Mouse (Mus musculus) kidney, embryonic 14.5 days (tissue): ENCODE measurements around the gene Degs2. TPM values are rescaled to one million over a fixed set of nuclear protein-coding genes. Genes with fewer than 3 reads are reported as not detected.

Source experiments
- ATAC-seq: fragments of 200-750 bp; cut with Nextera tagmentation; 2 replicates; pipeline ENCODE4 v1.8.0; 2017; ENCODE audit warnings: moderate number of reproducible peaks, mild to moderate bottlenecking, moderate TSS enrichment, moderate library complexity; ENCODE audit not compliant: low FRiP score, low TSS enrichment
- H3K27ac ChIP-seq: fragments of 300-500 bp; sonication (generic); 2 replicates; pipeline ENCODE4 v1.5.1; 2014; ENCODE audit warnings: low read depth, mild to moderate bottlenecking, low read length, moderate library complexity, mixed read lengths
- H3K27me3 ChIP-seq: fragments of 300-500 bp; sonication (generic); 2 replicates; pipeline ENCODE4 v1.6.1; 2014; ENCODE audit warnings: mild to moderate bottlenecking, low read length; ENCODE audit not compliant: control insufficient read depth, insufficient read depth
- H3K36me3 ChIP-seq: fragments of 300-500 bp; sonication (generic); 2 replicates; pipeline ENCODE4 v1.6.1; 2014; ENCODE audit warnings: low read length, mixed read lengths; ENCODE audit not compliant: control insufficient read depth, insufficient read depth
- H3K4me1 ChIP-seq: fragments of 300-500 bp; sonication (generic); 2 replicates; pipeline ENCODE4 v1.6.1; 2014; ENCODE audit warnings: low read length, mixed read lengths; ENCODE audit not compliant: control insufficient read depth, insufficient read depth
- H3K4me2 ChIP-seq: fragments of 300-500 bp; sonication (generic); replicated peaks from 2 replicates; pipeline ENCODE4 v1.6.1; 2014; ENCODE audit warnings: low read depth, mild to moderate bottlenecking, low read length
- H3K4me3 ChIP-seq: fragments of 300-500 bp; sonication (generic); 2 replicates; pipeline ENCODE4 v1.5.1; 2014; ENCODE audit warnings: mild to moderate bottlenecking, low read length
- H3K9ac ChIP-seq: fragments of 300-500 bp; sonication (generic); 2 replicates; pipeline ENCODE4 v1.6.1; 2014; ENCODE audit warnings: low read depth, mild to moderate bottlenecking, low read length, moderate library complexity
- H3K9me3 ChIP-seq: fragments of 300-500 bp; sonication (generic); 2 replicates; pipeline ENCODE4 v1.6.1; 2016; ENCODE audit warnings: low read length; ENCODE audit not compliant: control insufficient read depth
- WGBS: fragments of 180-500 bp; shearing (Covaris S2); extraction: QIAGEN DNeasy Blood & Tissue Kit; methylation state at CpG from one replicate; pipeline ENCODE4 v1.1.7; 2014; 5-methylcytosine and 5-hydroxymethylcytosine counted together
- polyA plus RNA-seq: library from polyadenylated mRNA; unstranded; fragments of >200 nt; fragmentation: Nextera tagmentation; extraction: Ambion mirVana; gene quantifications from 2 replicates; pipeline ENCODE4 v1.2.1, GENCODE M21; 2014

The Degs2 gene
- polyA plus RNA-seq, 1 experiment from 2014 or later = 7.3 TPM

GRCm38 (mm10) chr12:108651053-108651660 lies 51.0 kb downstream of the Degs2 start:
- peaks cover 66% of the 10 kb centered on the region for H3K36me3 ChIP-seq
- H3K27me3 ChIP-seq = no peaks in the 10 kb centered on the region
- H3K9me3 ChIP-seq = no peaks in the 10 kb centered on the region
- H3K9ac ChIP-seq = no peak overlapping the region
- no peaks in the 10 kb centered on the region for H3K4me1 ChIP-seq
- no peak overlapping the region for H3K4me2 ChIP-seq
- no peak overlapping the region for H3K27ac ChIP-seq
- 63% methylated on average over 7 of the region's 7 CpGs for WGBS
- no peak overlapping the region for H3K4me3 ChIP-seq
- ATAC-seq = no peak

- Histone ChIP-seq H3K9me3 (no peaks in the 10 kb centered on the region), H3K27me3 (no peaks in the 10 kb centered on the region), H3K4me1 (no peaks in the 10 kb centered on the region), H3K4me2 (no peak overlapping the region), H3K27ac (no peak overlapping the region), H3K4me3 (no peak overlapping the region), H3K9ac (no peak overlapping the region), H3K36me3 (peaks cover 45% of the 10 kb centered on the region)
- peak; percentile 61; the same call in 1 of the 2 replicates for ATAC-seq
These were observed 54.3 kb downstream of the Degs2 start for GRCm38 (mm10) chr12:108647784-108648183.

- 94% methylated on average over 1 of the region's 1 CpGs for WGBS
- Histone ChIP-seq H3K9me3 (no peaks in the 10 kb centered on the region), H3K4me3 (no peak overlapping the region), H3K9ac (no peak overlapping the region), H3K36me3 (peaks cover 31% of the 10 kb centered on the region), H3K27ac (no peak overlapping the region), H3K4me2 (no peak overlapping the region), H3K27me3 (no peaks in the 10 kb centered on the region), H3K4me1 (0 out of 2 replicates have a peak, but pooled peaks cover 7% of the 10 kb centered on the region)
- ATAC-seq = no peak
These were observed 55.9 kb downstream of the Degs2 start for GRCm38 (mm10) chr12:108646234-108646633.

- H3K9ac ChIP-seq = no peak overlapping the region
- H3K27ac ChIP-seq = 0 out of 2 replicates have a peak overlapping the region, but pooled peaks have one; percentile 6
- peak; percentile 83; the same call in 1 of the 2 replicates for ATAC-seq
- H3K4me1 ChIP-seq = 0 out of 2 replicates have a peak, but pooled peaks cover 7% of the 10 kb centered on the region
- no peak overlapping the region for H3K4me3 ChIP-seq
- no peaks in the 10 kb centered on the region for H3K27me3 ChIP-seq
- WGBS = 40% methylated on average over 3 of the region's 3 CpGs
- no peak overlapping the region for H3K4me2 ChIP-seq
- no peaks in the 10 kb centered on the region for H3K9me3 ChIP-seq
- H3K36me3 ChIP-seq = no peaks in the 10 kb centered on the region; the same call in 1 of the 2 replicates
These were observed 60.1 kb downstream of the Degs2 start for GRCm38 (mm10) chr12:108642019-108642418.

GRCm38 (mm10) chr12:108639126-108639525 lies 63.0 kb downstream of the Degs2 start:
- ATAC-seq = no peak
- 89% methylated on average over 3 of the region's 3 CpGs for WGBS
- H3K27ac ChIP-seq = no peak overlapping the region
- H3K9me3 ChIP-seq = no peaks in the 10 kb centered on the region
- no peaks in the 10 kb centered on the region; the same call in 1 of the 2 replicates for H3K36me3 ChIP-seq
- no peak overlapping the region for H3K4me2 ChIP-seq
- 0 out of 2 replicates have a peak, but pooled peaks cover 7% of the 10 kb centered on the region for H3K4me1 ChIP-seq
- no peak overlapping the region for H3K4me3 ChIP-seq
- H3K27me3 ChIP-seq = no peaks in the 10 kb centered on the region
- H3K9ac ChIP-seq = no peak overlapping the region

GRCm38 (mm10) chr12:108637440-108637839 lies 64.7 kb downstream of the Degs2 start:
- ATAC-seq = no peak

GRCm38 (mm10) chr12:108635501-108635900 lies 66.6 kb downstream of the Degs2 start:
- no peak overlapping the region for H3K9ac ChIP-seq
- H3K4me1 ChIP-seq = no peaks in the 10 kb centered on the region
- H3K27ac ChIP-seq = no peak overlapping the region
- H3K27me3 ChIP-seq = no peaks in the 10 kb centered on the region
- WGBS = 89% methylated on average over 4 of the region's 4 CpGs
- no peaks in the 10 kb centered on the region for H3K9me3 ChIP-seq
- no peak overlapping the region for H3K4me3 ChIP-seq
- no peaks in the 10 kb centered on the region; the same call in 1 of the 2 replicates for H3K36me3 ChIP-seq
- H3K4me2 ChIP-seq = no peak overlapping the region
- ATAC-seq = no peak

More at GRCm38 (mm10) chr12:108637440-108637839, 64.7 kb downstream of the Degs2 start:
- Histone ChIP-seq H3K36me3 (no peaks in the 10 kb centered on the region; the same call in 1 of the 2 replicates), H3K9ac (no peak overlapping the region), H3K4me1 (0 out of 2 replicates have a peak, but pooled peaks cover 7% of the 10 kb centered on the region), H3K9me3 (no peaks in the 10 kb centered on the region), H3K27me3 (no peaks in the 10 kb centered on the region), H3K27ac (no peak overlapping the region), H3K4me3 (no peak overlapping the region), H3K4me2 (no peak overlapping the region)
- WGBS = 81% methylated on average over 5 of the region's 5 CpGs

GRCm38 (mm10) chr12:108634031-108634430 lies 68.1 kb downstream of the Degs2 start:
- ATAC-seq = no peak
- no peaks in the 10 kb centered on the region for H3K9me3 ChIP-seq
- 0 out of 2 replicates have a peak, but pooled peaks cover 5% of the 10 kb centered on the region for H3K4me1 ChIP-seq
- WGBS = 100% methylated on average over 1 of the region's 1 CpGs
- no peaks in the 10 kb centered on the region for H3K27me3 ChIP-seq
- no peaks in the 10 kb centered on the region for H3K36me3 ChIP-seq
- no peak overlapping the region for H3K4me3 ChIP-seq
- H3K9ac ChIP-seq = no peak overlapping the region
- H3K4me2 ChIP-seq = no peak overlapping the region
- no peak overlapping the region for H3K27ac ChIP-seq

- Histone ChIP-seq H3K4me3 (no peak overlapping the region), H3K9ac (no peak overlapping the region), H3K27ac (no peak overlapping the region), H3K9me3 (no peaks in the 10 kb centered on the region), H3K4me2 (no peak overlapping the region), H3K36me3 (no peaks in the 10 kb centered on the region), H3K4me1 (0 out of 2 replicates have a peak, but pooled peaks cover 5% of the 10 kb centered on the region), H3K27me3 (no peaks in the 10 kb centered on the region)
- no peak for ATAC-seq
These were observed 69.6 kb downstream of the Degs2 start for GRCm38 (mm10) chr12:108632501-108632900.
